Mouse (Mus musculus): ENCODE measurements around the gene Ripply2.
"Not testable (repeated sequence)": the region's sequence is repeated elsewhere in the genome, so short reads cannot be mapped to it uniquely, and the experiment has no call there.

- not testable (repeated sequence) for TF ChIP-seq CTCF (IDR thresholded peaks at IDR 0.05; ENCODE audit: control insufficient read depth, insufficient read depth, insufficient replicate concordance, low read depth, low read length); POLR2A (IDR thresholded peaks at IDR 0.05; ENCODE audit: control insufficient read depth, low read depth, low read length)
These were observed 42.9 kb upstream of the Ripply2 start for GRCm38 (mm10) chr9:86972471-86972870.

Data from testis, adult 2 months (tissue).